Mouse (Mus musculus): Measurements from ENCODE around the gene Dgcr6. TPM values are rescaled to one million over a fixed set of nuclear protein-coding genes. Genes with fewer than 3 reads are reported as not detected.
"Not testable (repeated sequence)": the region's sequence is repeated elsewhere in the genome, so short reads cannot be mapped to it uniquely, and the experiment has no call there.

The Dgcr6 gene
- polyA plus RNA-seq (2016; fragmentation: Nextera tagmentation; extraction: Ambion mirVana): 151 and 165 TPM in 2 replicates

- DNase-seq (ENCODE audit: low spot score): peak; percentile 89
- Histone ChIP-seq H3K36me3 (replicated peaks) (no peaks in the 10 kb centered on the region), H3K27ac (replicated peaks) (no peak within 1 kb of the TSS), H3K4me3 (no peak within 1 kb of the TSS; the same call in 1 of the 2 replicates), H3K27me3 (replicated peaks; ENCODE audit: low read depth, poor library complexity, severe bottlenecking) (no peaks in the 10 kb centered on the region), H3K9me3 (no peaks in the 10 kb centered on the region), H3K4me1 (peaks cover 11% of the 10 kb centered on the region; the same call in 1 of the 2 replicates)
- 14% methylated on average over 11 of the region's 11 CpGs for WGBS
Observed at GRCm38 (mm10) chr16:18052731-18053202, at the start of gene Dgcr6. TSS of gene Dgcr6 (plus strand) at chr16:18052860.

DNA sequence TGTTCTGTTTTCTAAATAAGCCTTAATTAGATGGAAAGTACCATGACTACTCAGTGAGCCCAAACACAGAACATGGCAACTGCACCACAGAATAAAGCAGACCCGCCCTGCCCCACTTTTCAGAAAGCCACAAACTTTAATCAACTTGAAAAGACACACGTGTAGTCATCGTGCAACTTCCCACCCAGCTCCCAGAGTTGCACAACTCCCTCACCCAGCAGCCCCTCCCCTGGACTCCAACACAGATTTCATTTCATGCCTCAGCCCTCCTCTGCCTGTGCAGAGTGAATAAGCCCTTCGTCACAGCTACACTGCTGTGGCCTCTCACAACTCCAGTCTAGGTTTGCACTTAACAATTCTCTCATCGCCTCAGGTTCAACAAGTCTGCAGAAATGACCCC, 48.1 kb upstream of the Dgcr6 start:
- no peak overlapping the region for H3K27ac ChIP-seq (replicated peaks)
- H3K27me3 ChIP-seq (replicated peaks; ENCODE audit: low read depth, poor library complexity, severe bottlenecking): no peaks in the 10 kb centered on the region
- no peaks in the 10 kb centered on the region for H3K4me1 ChIP-seq
- DNase-seq (ENCODE audit: low spot score): no peak
- WGBS: 84% methylated on average over 5 of the region's 5 CpGs
- no peaks in the 10 kb centered on the region for H3K9me3 ChIP-seq
- no peaks in the 10 kb centered on the region for H3K36me3 ChIP-seq (replicated peaks)
- no peak overlapping the region for H3K4me3 ChIP-seq

- 51% methylated on average over 4 of the region's 4 CpGs for WGBS
- no peak for DNase-seq (ENCODE audit: low spot score)
- no peaks in the 10 kb centered on the region for H3K27me3 ChIP-seq (replicated peaks; ENCODE audit: low read depth, poor library complexity, severe bottlenecking)
- no peaks in the 10 kb centered on the region for H3K36me3 ChIP-seq (replicated peaks)
- no peak overlapping the region for H3K27ac ChIP-seq (replicated peaks)
- no peaks in the 10 kb centered on the region for H3K4me1 ChIP-seq
- H3K4me3 ChIP-seq: no peak overlapping the region
- H3K9me3 ChIP-seq: no peaks in the 10 kb centered on the region
Observed at GRCm38 (mm10) chr16:18007083-18007482, 45.6 kb upstream of the Dgcr6 start.

DNA sequence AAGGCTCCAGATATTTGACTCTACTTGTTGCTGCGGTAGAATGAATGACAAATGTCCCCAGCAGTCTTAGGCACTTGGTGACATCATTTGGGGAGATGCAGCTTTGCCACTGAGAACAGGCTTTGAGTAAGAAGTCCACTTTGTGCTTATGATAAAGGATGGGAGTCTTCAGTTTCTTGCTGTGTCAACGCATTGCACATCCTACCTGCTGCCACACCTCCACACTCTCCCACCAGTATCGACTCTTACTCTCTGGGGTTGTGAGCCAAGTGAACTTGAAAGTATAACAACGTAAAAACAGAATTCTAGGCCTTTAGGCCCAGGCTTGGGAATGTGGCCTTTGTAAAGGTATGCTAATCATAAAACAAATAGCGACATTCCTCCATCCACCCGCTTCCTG, 41.6 kb upstream of the Dgcr6 start:
- 0 out of 2 replicates have a peak, but pooled peaks cover 5% of the 10 kb centered on the region for H3K9me3 ChIP-seq
- H3K36me3 ChIP-seq (replicated peaks): no peaks in the 10 kb centered on the region
- H3K4me1 ChIP-seq: no peaks in the 10 kb centered on the region
- no peaks in the 10 kb centered on the region for H3K27me3 ChIP-seq (replicated peaks; ENCODE audit: low read depth, poor library complexity, severe bottlenecking)
- WGBS: 72% methylated on average over 6 of the region's 6 CpGs
- DNase-seq (ENCODE audit: low spot score): no peak
- H3K4me3 ChIP-seq: no peak overlapping the region
- no peak overlapping the region for H3K27ac ChIP-seq (replicated peaks)

GRCm38 (mm10) chr16:18016482-18016881, 36.2 kb upstream of the Dgcr6 start:
- H3K9me3 ChIP-seq; DNase-seq (ENCODE audit: low spot score); H3K4me1 ChIP-seq; H3K4me3 ChIP-seq; H3K27ac ChIP-seq (replicated peaks); H3K36me3 ChIP-seq (replicated peaks); H3K27me3 ChIP-seq (replicated peaks; ENCODE audit: low read depth, poor library complexity, severe bottlenecking): not testable (repeated sequence)
- 55% methylated on average over 4 of the region's 4 CpGs for WGBS

DNA sequence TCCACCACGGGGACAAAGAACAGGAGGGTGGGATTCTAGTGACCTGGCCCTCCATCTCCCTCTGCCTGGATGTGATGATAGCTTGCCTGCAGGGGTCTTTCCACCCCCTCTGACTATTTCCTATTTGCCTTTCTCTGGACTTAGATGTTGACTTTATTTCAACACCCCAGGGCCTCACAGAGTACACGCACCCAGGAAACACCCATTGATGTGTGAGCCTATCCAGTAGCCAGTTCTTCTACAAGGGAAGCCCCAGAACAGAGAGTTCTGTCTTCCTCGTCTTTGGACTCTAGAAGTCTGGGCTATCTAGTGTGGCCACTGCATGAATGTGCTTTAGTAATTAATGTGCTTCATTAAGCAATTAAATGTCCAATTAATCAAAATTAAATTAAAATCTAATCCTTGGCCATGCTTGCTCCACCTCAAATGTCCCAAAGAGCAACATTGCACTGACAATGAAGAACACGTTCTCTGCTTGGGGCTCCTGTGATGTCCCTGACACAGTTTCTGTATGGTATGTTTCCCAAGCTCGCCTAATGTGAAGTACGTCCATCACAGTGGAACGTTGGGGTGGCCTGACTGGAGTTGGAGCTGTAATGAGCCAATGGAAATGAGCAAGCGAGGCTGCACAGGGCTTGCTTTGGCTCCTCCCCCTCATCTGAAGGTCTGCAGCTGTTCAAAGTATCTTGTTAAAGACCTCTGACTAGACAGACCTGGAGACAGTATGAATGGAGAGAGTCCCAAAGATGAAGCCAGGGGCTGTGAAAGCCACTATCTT, 29.7 kb upstream of the Dgcr6 start:
- DNase-seq (ENCODE audit: low spot score): no peak
- H3K4me3 ChIP-seq: no peak overlapping the region
- WGBS: 80% methylated on average over 8 of the region's 8 CpGs
- H3K27ac ChIP-seq (replicated peaks): no peak overlapping the region
- H3K4me1 ChIP-seq: peaks cover 3% of the 10 kb centered on the region; the same call in 1 of the 2 replicates
- no peaks in the 10 kb centered on the region for H3K9me3 ChIP-seq
- H3K27me3 ChIP-seq (replicated peaks; ENCODE audit: low read depth, poor library complexity, severe bottlenecking): no peaks in the 10 kb centered on the region
- H3K36me3 ChIP-seq (replicated peaks): no peaks in the 10 kb centered on the region

DNA sequence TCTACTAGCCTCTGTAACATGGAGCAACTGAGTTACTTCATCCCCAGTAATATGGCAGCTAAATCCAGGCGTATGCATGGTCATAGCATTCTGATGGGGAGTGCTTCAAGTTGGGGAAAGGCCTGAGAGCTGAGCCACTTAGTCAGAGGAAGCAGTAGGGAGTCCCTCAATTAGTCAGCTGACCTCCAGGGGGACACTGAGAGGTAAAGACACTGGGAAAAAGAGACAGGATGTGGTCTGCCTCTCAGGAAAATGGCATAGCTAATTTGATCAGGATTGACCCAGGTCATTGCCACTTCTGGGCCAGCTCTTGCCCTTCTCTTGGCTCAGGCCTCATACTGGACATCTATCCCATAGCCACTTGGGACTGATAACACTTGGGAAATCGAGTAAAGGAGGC, 25.3 kb upstream of the Dgcr6 start:
- no peak overlapping the region for H3K27ac ChIP-seq (replicated peaks)
- WGBS: 67% methylated on average over 2 of the region's 2 CpGs
- no peaks in the 10 kb centered on the region for H3K36me3 ChIP-seq (replicated peaks)
- no peak for DNase-seq (ENCODE audit: low spot score)
- no peaks in the 10 kb centered on the region for H3K9me3 ChIP-seq
- H3K27me3 ChIP-seq (replicated peaks; ENCODE audit: low read depth, poor library complexity, severe bottlenecking): no peaks in the 10 kb centered on the region
- H3K4me1 ChIP-seq: peaks cover 3% of the 10 kb centered on the region; the same call in 1 of the 2 replicates
- no peak overlapping the region for H3K4me3 ChIP-seq

DNA sequence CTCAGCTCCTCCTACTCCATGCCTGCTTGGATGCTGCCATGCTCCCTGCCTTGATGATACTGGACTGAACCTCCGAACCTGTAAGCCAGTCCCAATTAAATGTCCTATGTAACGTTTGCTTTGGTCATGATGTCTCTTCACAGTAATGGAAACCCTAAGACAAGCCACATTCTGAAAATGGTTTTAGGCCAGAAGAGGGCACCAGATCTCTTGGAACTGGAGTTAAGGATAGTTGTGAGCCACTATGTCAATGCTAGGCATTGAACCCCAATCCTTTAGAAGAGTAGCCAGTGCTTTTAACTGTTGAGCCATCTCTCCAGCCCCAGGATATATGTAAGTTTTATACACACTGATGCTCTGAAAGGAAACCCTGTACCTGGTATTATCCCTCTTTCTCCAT, 20.9 kb upstream of the Dgcr6 start:
- H3K9me3 ChIP-seq: no peaks in the 10 kb centered on the region
- 55% methylated on average over 2 of the region's 2 CpGs for WGBS
- H3K27ac ChIP-seq (replicated peaks): no peak overlapping the region
- no peak overlapping the region for H3K4me3 ChIP-seq
- DNase-seq (ENCODE audit: low spot score): no peak
- no peaks in the 10 kb centered on the region; the same call in 1 of the 2 replicates for H3K27me3 ChIP-seq (replicated peaks; ENCODE audit: low read depth, poor library complexity, severe bottlenecking)
- peaks cover 3% of the 10 kb centered on the region; the same call in 1 of the 2 replicates for H3K4me1 ChIP-seq
- H3K36me3 ChIP-seq (replicated peaks): no peaks in the 10 kb centered on the region

- no peak overlapping the region for H3K27ac ChIP-seq (replicated peaks)
- H3K4me1 ChIP-seq: no peaks in the 10 kb centered on the region
- DNase-seq (ENCODE audit: low spot score): no peak
- 83% methylated on average over 4 of the region's 4 CpGs for WGBS
- H3K36me3 ChIP-seq (replicated peaks): no peaks in the 10 kb centered on the region
- H3K27me3 ChIP-seq (replicated peaks; ENCODE audit: low read depth, poor library complexity, severe bottlenecking): peaks cover 2% of the 10 kb centered on the region; the same call in 1 of the 2 replicates
- no peak overlapping the region for H3K4me3 ChIP-seq
- no peaks in the 10 kb centered on the region for H3K9me3 ChIP-seq
Observed at GRCm38 (mm10) chr16:18033289-18033688, 19.4 kb upstream of the Dgcr6 start.

GRCm38 (mm10) chr16:18034286-18034685, 18.4 kb upstream of the Dgcr6 start:
- WGBS: 77% methylated on average over 4 of the region's 4 CpGs
- H3K27ac ChIP-seq (replicated peaks): no peak overlapping the region
- no peaks in the 10 kb centered on the region for H3K36me3 ChIP-seq (replicated peaks)

DNA sequence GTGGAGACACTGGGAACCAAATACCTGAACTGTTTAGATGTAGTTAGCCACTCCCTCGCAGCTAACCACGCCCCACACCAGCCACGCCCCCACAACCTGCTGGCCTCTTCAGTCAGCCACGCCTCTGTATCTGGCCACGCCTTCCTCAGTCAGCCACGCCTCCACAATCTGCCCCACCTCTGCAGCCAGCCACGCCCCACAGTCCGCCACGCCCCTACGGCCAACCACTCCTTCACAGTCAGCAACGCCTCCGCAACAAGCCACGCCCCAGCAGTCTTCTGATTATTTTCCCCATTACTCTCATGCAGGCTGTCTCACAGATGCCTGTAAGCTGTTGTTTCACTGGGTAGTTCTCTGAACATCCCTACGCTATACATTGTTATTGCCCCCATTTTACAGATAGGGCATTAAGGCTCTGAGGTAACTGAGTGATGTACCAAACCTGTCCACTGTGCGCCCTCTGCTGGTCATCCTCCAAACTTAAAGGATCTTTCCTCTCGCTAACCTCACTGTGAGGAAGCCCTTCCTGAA, 16.2 kb upstream of the Dgcr6 start:
- DNase-seq (ENCODE audit: low spot score): peak; percentile 62
- no peaks in the 10 kb centered on the region for H3K4me1 ChIP-seq
- 18% methylated on average over 16 of the region's 16 CpGs for WGBS
- no peaks in the 10 kb centered on the region for H3K36me3 ChIP-seq (replicated peaks)
- H3K27ac ChIP-seq (replicated peaks): no peak overlapping the region
- H3K4me3 ChIP-seq: no peak overlapping the region
- H3K27me3 ChIP-seq (replicated peaks; ENCODE audit: low read depth, poor library complexity, severe bottlenecking): peaks cover 5% of the 10 kb centered on the region; the same call in 1 of the 2 replicates
- no peaks in the 10 kb centered on the region for H3K9me3 ChIP-seq

More at GRCm38 (mm10) chr16:18034286-18034685, 18.4 kb upstream of the Dgcr6 start:
- Histone ChIP-seq H3K4me3 (no peak overlapping the region), H3K9me3 (no peaks in the 10 kb centered on the region), H3K27me3 (replicated peaks; ENCODE audit: low read depth, poor library complexity, severe bottlenecking) (peaks cover 5% of the 10 kb centered on the region; the same call in 1 of the 2 replicates), H3K4me1 (no peaks in the 10 kb centered on the region)
- DNase-seq (ENCODE audit: low spot score): no peak

GRCm38 (mm10) chr16:18037025-18037424, 15.6 kb upstream of the Dgcr6 start:
- H3K27ac ChIP-seq (replicated peaks): no peak overlapping the region
- no peak for DNase-seq (ENCODE audit: low spot score)
- WGBS: 50% methylated on average over 9 of the region's 9 CpGs
- H3K27me3 ChIP-seq (replicated peaks; ENCODE audit: low read depth, poor library complexity, severe bottlenecking): peaks cover 5% of the 10 kb centered on the region; the same call in 1 of the 2 replicates
- H3K4me1 ChIP-seq: no peaks in the 10 kb centered on the region
- no peak overlapping the region for H3K4me3 ChIP-seq
- H3K36me3 ChIP-seq (replicated peaks): no peaks in the 10 kb centered on the region
- no peaks in the 10 kb centered on the region for H3K9me3 ChIP-seq

DNA sequence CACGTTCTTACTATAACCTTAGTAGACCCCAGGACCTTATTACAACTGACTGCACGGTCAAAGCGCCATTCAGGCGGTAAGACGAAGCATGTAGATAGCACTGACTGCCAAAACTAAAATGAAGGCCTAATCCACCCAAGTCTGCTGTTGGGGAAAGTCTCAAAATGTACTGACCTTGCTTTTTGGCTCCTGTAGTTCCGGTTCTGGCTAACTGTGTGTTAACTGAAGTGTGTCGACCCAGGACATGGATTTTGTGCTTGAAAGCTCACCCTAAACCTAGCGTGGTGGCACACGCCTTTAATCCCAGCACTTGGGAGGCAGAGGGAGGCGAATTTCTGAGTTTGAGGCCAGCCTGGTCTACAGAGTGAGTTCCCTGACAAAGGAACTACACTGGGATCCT, 7.7 kb upstream of the Dgcr6 start:
- H3K27ac ChIP-seq (replicated peaks): no peak overlapping the region
- no peak overlapping the region for H3K4me3 ChIP-seq
- no peaks in the 10 kb centered on the region for H3K9me3 ChIP-seq
- DNase-seq (ENCODE audit: low spot score): no peak
- no peaks in the 10 kb centered on the region for H3K36me3 ChIP-seq (replicated peaks)
- no peaks in the 10 kb centered on the region for H3K27me3 ChIP-seq (replicated peaks; ENCODE audit: low read depth, poor library complexity, severe bottlenecking)
- H3K4me1 ChIP-seq: no peaks in the 10 kb centered on the region
- 87% methylated on average over 10 of the region's 10 CpGs for WGBS

Data from embryonic facial prominence, embryonic 10.5 days (tissue).